Mouse (Mus musculus) neural tube, embryonic 12.5 days (tissue): ENCODE data around the gene Evc2. TPM values are rescaled to one million over a fixed set of nuclear protein-coding genes. Genes with fewer than 3 reads are reported as not detected.

ENCODE experiments used
- ATAC-seq: fragments of 200-750 bp; cut with Nextera tagmentation; 2 replicates; pipeline ENCODE4 v1.8.0; 2017; ENCODE audit warnings: low read depth, mild to moderate bottlenecking, moderate TSS enrichment, moderate library complexity; ENCODE audit not compliant: low FRiP score
- H3K27ac ChIP-seq: fragments of 300-500 bp; sonication (generic); 2 replicates; pipeline ENCODE4 v1.5.1; 2016
- H3K27me3 ChIP-seq: fragments of 300-500 bp; sonication (generic); replicated peaks from 2 replicates; pipeline ENCODE4 v1.6.1; 2016; ENCODE audit warnings: mild to moderate bottlenecking
- H3K36me3 ChIP-seq: fragments of 300-500 bp; sonication (generic); 2 replicates; pipeline ENCODE4 v1.6.1; 2016; ENCODE audit warnings: mild to moderate bottlenecking
- H3K4me1 ChIP-seq: fragments of 300-500 bp; sonication (generic); 2 replicates; pipeline ENCODE4 v1.6.1; 2016
- H3K4me2 ChIP-seq: fragments of 300-500 bp; sonication (generic); replicated peaks from 2 replicates; pipeline ENCODE4 v1.6.1; 2016; ENCODE audit warnings: mild to moderate bottlenecking
- H3K4me3 ChIP-seq: fragments of 300-500 bp; sonication (generic); 2 replicates; pipeline ENCODE4 v1.5.1; 2016
- H3K9ac ChIP-seq: fragments of 300-500 bp; sonication (generic); 2 replicates; pipeline ENCODE4 v1.6.1; 2016; ENCODE audit warnings: mild to moderate bottlenecking
- H3K9me3 ChIP-seq: fragments of 300-500 bp; sonication (generic); 2 replicates; pipeline ENCODE4 v1.6.1; 2016; ENCODE audit warnings: mild to moderate bottlenecking
- WGBS: fragments of 180-500 bp; shearing (Covaris S2); methylation state at CpG from one replicate; pipeline ENCODE4 v1.1.7; 2016; 5-methylcytosine and 5-hydroxymethylcytosine counted together
- polyA plus RNA-seq: library from polyadenylated mRNA; unstranded; fragments of >200 nt; fragmentation: Nextera tagmentation; extraction: Ambion mirVana; gene quantifications from 2 replicates; pipeline ENCODE4 v1.2.1, GENCODE M21; 2016

Gene Evc2
- polyA plus RNA-seq, 1 experiment from 2014 or later, result 9.0 TPM

- WGBS, result 97% methylated on average over 2 of the region's 2 CpGs
- Histone ChIP-seq H3K9me3 (no peaks in the 10 kb centered on the region), H3K36me3 (peaks cover 15% of the 10 kb centered on the region; the same call in 1 of the 2 replicates)
Observed at GRCm38 (mm10) chr5:37331133-37331505, 7.2 kb upstream of the Evc2 start.

GRCm38 (mm10) chr5:37332066-37332465 lies 6.2 kb upstream of the Evc2 start:
- Histone ChIP-seq H3K4me3 (no peak overlapping the region), H3K27ac (no peak overlapping the region), H3K4me1 (peaks cover 11% of the 10 kb centered on the region), H3K27me3 (0 out of 2 replicates have a peak, but pooled peaks cover 3% of the 10 kb centered on the region), H3K4me2 (no peak overlapping the region), H3K9me3 (no peaks in the 10 kb centered on the region), H3K9ac (no peak overlapping the region), H3K36me3 (peaks cover 10% of the 10 kb centered on the region; the same call in 1 of the 2 replicates)
- ATAC-seq, result no peak
- 86% methylated on average over 4 of the region's 4 CpGs for WGBS

More at GRCm38 (mm10) chr5:37331133-37331505, 7.2 kb upstream of the Evc2 start:
- Histone ChIP-seq H3K27me3 (0 out of 2 replicates have a peak, but pooled peaks cover 3% of the 10 kb centered on the region), H3K4me1 (peaks cover 4% of the 10 kb centered on the region; the same call in 1 of the 2 replicates), H3K4me3 (no peak overlapping the region), H3K9ac (no peak overlapping the region), H3K4me2 (no peak overlapping the region), H3K27ac (no peak overlapping the region)
- ATAC-seq, result no peak

- Histone ChIP-seq H3K27ac (no peak overlapping the region), H3K4me3 (no peak overlapping the region), H3K27me3 (0 out of 2 replicates have a peak, but pooled peaks cover 10% of the 10 kb centered on the region), H3K4me1 (peaks cover 35% of the 10 kb centered on the region), H3K36me3 (peaks cover 4% of the 10 kb centered on the region; the same call in 1 of the 2 replicates), H3K9me3 (no peaks in the 10 kb centered on the region), H3K4me2 (no peak overlapping the region), H3K9ac (no peak overlapping the region)
- 72% methylated on average over 3 of the region's 3 CpGs for WGBS
- no peak for ATAC-seq
Observed at GRCm38 (mm10) chr5:37335061-37335460, 3.2 kb upstream of the Evc2 start.

- WGBS, result 0% methylated on average over 48 of the region's 48 CpGs
- ATAC-seq, result peak; percentile 73
- H3K4me2 ChIP-seq, result peak within 1 kb of the TSS; percentile 96
- H3K27ac ChIP-seq, result no peak within 1 kb of the TSS
- 0 out of 2 replicates have a peak, but pooled peaks cover 10% of the 10 kb centered on the region for H3K27me3 ChIP-seq
- H3K9ac ChIP-seq, result peak within 1 kb of the TSS; percentile 64
- peaks cover 35% of the 10 kb centered on the region for H3K4me1 ChIP-seq
- peak within 1 kb of the TSS; percentile 63 for H3K4me3 ChIP-seq
- no peaks in the 10 kb centered on the region for H3K9me3 ChIP-seq
- H3K36me3 ChIP-seq, result peaks cover 4% of the 10 kb centered on the region; the same call in 1 of the 2 replicates
Observed at GRCm38 (mm10) chr5:37336485-37337105, 1.7 kb upstream of the Evc2 start, which contains the start of gene Evc. TSS of gene Evc (minus strand) at chr5:37336894.

- WGBS, result 78% methylated on average over 3 of the region's 3 CpGs
- Histone ChIP-seq H3K27me3 (0 out of 2 replicates have a peak, but pooled peaks cover 10% of the 10 kb centered on the region), H3K4me1 (peaks cover 35% of the 10 kb centered on the region), H3K36me3 (no peaks in the 10 kb centered on the region), H3K9ac (no peak overlapping the region), H3K27ac (no peak overlapping the region), H3K4me3 (no peak overlapping the region; the same call in 1 of the 2 replicates), H3K4me2 (peak overlapping the region; percentile 96), H3K9me3 (no peaks in the 10 kb centered on the region)
- ATAC-seq, result peak; percentile 5; the same call in 1 of the 2 replicates
Observed at GRCm38 (mm10) chr5:37337696-37338095, 603 bp upstream of the Evc2 start.

GRCm38 (mm10) chr5:37343962-37344361 lies 5.7 kb downstream of the Evc2 start:
- Histone ChIP-seq H3K4me2 (no peak overlapping the region), H3K4me3 (no peak overlapping the region), H3K9me3 (no peaks in the 10 kb centered on the region), H3K27me3 (no peaks in the 10 kb centered on the region), H3K4me1 (peaks cover 7% of the 10 kb centered on the region; the same call in 1 of the 2 replicates), H3K36me3 (no peaks in the 10 kb centered on the region), H3K27ac (no peak overlapping the region), H3K9ac (no peak overlapping the region)
- ATAC-seq, result no peak
- 88% methylated on average over 2 of the region's 2 CpGs for WGBS

- Histone ChIP-seq H3K4me1 (no peaks in the 10 kb centered on the region), H3K4me2 (no peak overlapping the region), H3K36me3 (peaks cover 18% of the 10 kb centered on the region), H3K4me3 (no peak overlapping the region), H3K9me3 (no peaks in the 10 kb centered on the region), H3K9ac (no peak overlapping the region), H3K27ac (no peak overlapping the region), H3K27me3 (no peaks in the 10 kb centered on the region)
- ATAC-seq, result no peak
- 89% methylated on average over 2 of the region's 2 CpGs for WGBS
Observed at GRCm38 (mm10) chr5:37351791-37352190, 13.5 kb downstream of the Evc2 start.

- no peak for ATAC-seq
- H3K4me2 ChIP-seq, result no peak overlapping the region
- no peaks in the 10 kb centered on the region for H3K4me1 ChIP-seq
- H3K27ac ChIP-seq, result no peak overlapping the region
- H3K9ac ChIP-seq, result no peak overlapping the region
- no peaks in the 10 kb centered on the region for H3K27me3 ChIP-seq
- H3K4me3 ChIP-seq, result no peak overlapping the region
- H3K9me3 ChIP-seq, result no peaks in the 10 kb centered on the region
- H3K36me3 ChIP-seq, result peaks cover 18% of the 10 kb centered on the region
- WGBS, result 86% methylated on average over 4 of the region's 4 CpGs
Observed at GRCm38 (mm10) chr5:37354385-37354784, 16.1 kb downstream of the Evc2 start.

- H3K4me2 ChIP-seq, result no peak overlapping the region
- H3K36me3 ChIP-seq, result peaks cover 17% of the 10 kb centered on the region
- no peaks in the 10 kb centered on the region for H3K27me3 ChIP-seq
- no peak overlapping the region for H3K4me3 ChIP-seq
- no peaks in the 10 kb centered on the region for H3K4me1 ChIP-seq
- WGBS, result 65% methylated on average over 8 of the region's 8 CpGs
- ATAC-seq, result no peak
- H3K27ac ChIP-seq, result no peak overlapping the region
- H3K9me3 ChIP-seq, result no peaks in the 10 kb centered on the region
- no peak overlapping the region for H3K9ac ChIP-seq
Observed at GRCm38 (mm10) chr5:37356027-37356426, 17.7 kb downstream of the Evc2 start.

- no peaks in the 10 kb centered on the region for H3K36me3 ChIP-seq
- H3K27ac ChIP-seq, result no peak overlapping the region
- H3K9me3 ChIP-seq, result no peaks in the 10 kb centered on the region
- no peak overlapping the region for H3K4me2 ChIP-seq
- ATAC-seq, result no peak
- H3K4me1 ChIP-seq, result no peaks in the 10 kb centered on the region
- 73% methylated on average over 5 of the region's 5 CpGs for WGBS
- H3K9ac ChIP-seq, result no peak overlapping the region
- H3K27me3 ChIP-seq, result no peaks in the 10 kb centered on the region
- H3K4me3 ChIP-seq, result no peak overlapping the region
Observed at GRCm38 (mm10) chr5:37362618-37363017, 24.3 kb downstream of the Evc2 start.

- H3K9ac ChIP-seq, result no peak overlapping the region
- no peak overlapping the region for H3K4me2 ChIP-seq
- ATAC-seq, result no peak
- 89% methylated on average over 5 of the region's 5 CpGs for WGBS
- H3K27me3 ChIP-seq, result no peaks in the 10 kb centered on the region
- H3K36me3 ChIP-seq, result no peaks in the 10 kb centered on the region
- no peak overlapping the region for H3K27ac ChIP-seq
- H3K4me1 ChIP-seq, result no peaks in the 10 kb centered on the region
- no peaks in the 10 kb centered on the region for H3K9me3 ChIP-seq
- no peak overlapping the region for H3K4me3 ChIP-seq
Observed at GRCm38 (mm10) chr5:37363284-37363683, 25.0 kb downstream of the Evc2 start.

- Histone ChIP-seq H3K4me1 (no peaks in the 10 kb centered on the region), H3K4me2 (no peak overlapping the region), H3K27ac (no peak overlapping the region), H3K9me3 (no peaks in the 10 kb centered on the region), H3K4me3 (no peak overlapping the region), H3K36me3 (peaks cover 8% of the 10 kb centered on the region; the same call in 1 of the 2 replicates), H3K27me3 (no peaks in the 10 kb centered on the region), H3K9ac (no peak overlapping the region)
- no peak for ATAC-seq
Observed at GRCm38 (mm10) chr5:37365751-37366150, 27.5 kb downstream of the Evc2 start.

- no peaks in the 10 kb centered on the region for H3K27me3 ChIP-seq
- H3K4me2 ChIP-seq, result no peak overlapping the region
- no peak overlapping the region for H3K9ac ChIP-seq
- H3K36me3 ChIP-seq, result peaks cover 15% of the 10 kb centered on the region
- no peak overlapping the region for H3K4me3 ChIP-seq
- no peak overlapping the region for H3K27ac ChIP-seq
- ATAC-seq, result no peak
- 93% methylated on average over 8 of the region's 8 CpGs for WGBS
- no peaks in the 10 kb centered on the region for H3K4me1 ChIP-seq
- no peaks in the 10 kb centered on the region for H3K9me3 ChIP-seq
Observed at GRCm38 (mm10) chr5:37368796-37369195, 30.5 kb downstream of the Evc2 start.
